Mouse (Mus musculus) layer of hippocampus, postnatal 25 days (tissue): ENCODE data around the gene Met. TPM values are rescaled to one million over a fixed set of nuclear protein-coding genes. Genes with fewer than 3 reads are reported as not detected.

Source experiments
- DNase-seq, 2 experiments: peaks; one replicate each; pipeline ENCODE4 v3.0.0; 2022; ENCODE audit warnings: mixed read lengths in 2 of 2, low spot score in 1 of 2; ENCODE audit errors: extremely low spot score in 1 of 2
- total RNA-seq, 2 experiments: library from RNA; stranded (reverse); gene quantifications; 2 replicates each; pipeline ENCODE4 v1.2.3; 2021

Gene Met
- total RNA-seq, 2 experiments from 2014 or later: 3.6 to 4.8 TPM

DNA sequence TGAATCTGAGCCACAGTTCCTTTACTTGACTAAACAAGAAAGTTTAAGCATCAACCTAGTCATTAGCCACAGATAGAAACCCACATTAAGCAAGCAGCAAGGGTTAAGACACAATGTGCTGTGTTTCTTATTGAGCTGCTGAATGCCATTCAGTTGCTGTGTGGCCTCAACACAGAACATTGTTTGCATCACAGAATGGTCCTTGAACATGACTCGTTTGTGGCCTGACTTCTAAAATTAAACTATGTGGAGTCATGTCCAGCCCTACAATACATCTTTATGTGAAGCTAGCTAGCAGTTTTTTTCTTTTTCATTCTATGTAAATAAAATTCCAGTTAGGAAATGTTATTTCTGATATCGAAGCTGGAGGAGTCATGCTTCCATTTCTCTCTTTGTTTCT, 27.2 kb downstream of the Met start:
- no peak for DNase-seq

GRCm38 (mm10) chr6:17491502-17491901, 27.9 kb downstream of the Met start:
- no peak for DNase-seq

DNA sequence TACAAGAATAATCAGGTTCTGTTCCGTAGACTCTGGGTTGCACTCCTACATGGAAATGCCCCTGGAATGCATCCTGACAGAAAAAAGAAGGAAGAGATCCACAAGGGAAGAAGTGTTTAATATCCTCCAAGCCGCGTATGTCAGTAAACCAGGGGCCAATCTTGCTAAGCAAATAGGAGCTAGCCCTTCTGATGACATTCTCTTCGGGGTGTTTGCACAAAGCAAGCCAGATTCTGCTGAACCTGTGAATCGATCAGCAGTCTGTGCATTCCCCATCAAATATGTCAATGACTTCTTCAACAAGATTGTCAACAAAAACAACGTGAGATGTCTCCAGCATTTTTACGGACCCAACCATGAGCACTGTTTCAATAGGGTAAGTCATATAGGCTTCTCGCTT, 28.5 kb downstream of the Met start:
- no peak for DNase-seq

- no peak for DNase-seq
Observed at GRCm38 (mm10) chr6:17495413-17495812, 31.8 kb downstream of the Met start.

DNA sequence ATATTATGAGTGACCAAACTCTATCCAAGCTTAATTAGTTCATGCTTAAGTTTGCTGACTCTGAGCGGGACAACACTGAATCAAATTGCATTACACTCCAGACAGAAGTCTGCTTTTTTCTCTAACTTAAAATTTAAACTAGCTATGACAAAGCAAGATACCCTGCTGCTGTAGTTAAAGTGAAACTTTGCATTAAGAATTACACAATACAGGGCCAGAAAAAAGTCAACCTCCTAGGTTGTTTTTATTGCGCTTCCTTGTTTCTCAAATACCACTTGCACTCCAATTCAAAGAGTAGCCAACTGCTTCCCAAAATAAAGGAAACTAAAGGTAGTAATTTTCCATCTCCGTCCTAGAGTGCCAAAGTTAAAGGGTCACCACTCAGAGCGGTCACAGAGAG, 33.8 kb downstream of the Met start:
- DNase-seq: no peak

- DNase-seq: no peak
Observed at GRCm38 (mm10) chr6:17498801-17499200, 35.2 kb downstream of the Met start.

DNA sequence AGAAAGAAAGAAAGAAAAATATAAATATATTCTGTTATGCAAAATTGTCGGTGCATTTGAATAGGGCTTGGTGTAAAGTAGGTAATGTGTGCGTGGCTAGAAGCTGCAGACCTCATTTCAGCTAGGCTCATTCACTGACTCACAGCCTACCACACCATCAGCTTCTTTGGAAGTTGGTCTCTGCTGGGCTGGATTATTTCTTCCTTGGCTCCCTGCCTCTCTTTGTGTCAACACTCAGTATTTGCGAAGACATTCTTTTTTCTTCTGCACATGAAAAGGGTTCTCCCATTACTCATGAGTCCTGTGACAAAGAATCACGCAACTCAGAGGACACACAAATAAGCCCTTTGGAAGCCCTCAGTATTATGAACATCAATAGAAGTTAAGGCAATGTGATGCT, 37.8 kb downstream of the Met start:
- DNase-seq: no peak

DNA sequence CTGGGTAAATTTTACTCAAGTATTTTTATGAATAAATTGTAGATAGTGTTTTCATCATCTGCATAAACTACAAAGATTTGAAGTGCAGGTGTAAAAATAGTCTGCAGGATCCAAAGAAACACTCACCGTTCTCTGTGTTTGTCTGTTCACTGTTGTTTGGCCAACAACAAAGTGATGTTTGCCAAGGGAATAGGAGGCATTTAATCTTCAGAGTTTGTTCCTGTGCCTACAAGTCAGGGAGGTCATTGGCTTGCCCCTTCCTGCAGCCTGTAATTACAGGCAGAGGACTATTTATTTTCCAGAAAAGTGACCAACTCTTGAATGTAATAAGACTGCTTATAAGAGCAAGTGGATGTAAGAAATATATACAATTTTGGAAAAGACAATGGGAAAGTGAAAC, 38.7 kb downstream of the Met start:
- DNase-seq: no peak

DNA sequence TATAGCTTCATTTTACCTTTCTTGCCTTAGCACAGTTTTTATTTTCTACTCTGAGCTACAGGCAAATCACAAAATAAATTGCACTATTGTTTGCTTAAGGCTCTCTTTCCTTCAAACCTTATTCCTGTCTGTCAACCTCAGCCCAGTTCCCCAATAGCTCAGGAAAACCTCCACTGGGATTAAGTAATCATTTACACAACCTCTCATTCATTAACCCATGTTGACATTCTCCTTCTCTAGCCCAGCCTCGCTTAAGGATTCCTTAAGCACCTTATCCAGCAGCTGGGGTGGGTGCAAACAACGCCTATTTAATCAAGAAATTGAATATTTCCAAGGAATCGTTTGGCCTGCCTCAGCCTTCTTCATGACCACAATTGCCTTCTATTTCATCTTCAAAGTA, 40.1 kb downstream of the Met start:
- no peak for DNase-seq

DNA sequence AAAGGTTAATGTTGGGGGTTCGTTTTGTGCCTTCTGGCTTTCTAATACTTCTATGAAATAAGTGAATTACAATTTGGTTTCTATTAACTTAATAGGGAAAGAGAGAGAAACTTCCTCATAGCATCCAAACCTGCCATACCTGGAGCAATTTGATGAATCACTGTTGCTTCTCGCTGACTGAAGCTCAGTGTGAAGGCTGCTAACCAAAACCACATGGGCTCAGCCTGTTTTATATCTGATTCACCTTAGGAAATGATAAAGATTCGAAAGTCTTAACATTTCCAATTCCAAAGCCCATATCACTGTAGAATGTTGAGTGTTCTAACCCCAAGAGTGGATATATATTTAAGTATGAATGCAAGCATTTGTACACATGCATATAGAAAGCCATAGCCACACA, 41.9 kb downstream of the Met start:
- no peak for DNase-seq

DNA sequence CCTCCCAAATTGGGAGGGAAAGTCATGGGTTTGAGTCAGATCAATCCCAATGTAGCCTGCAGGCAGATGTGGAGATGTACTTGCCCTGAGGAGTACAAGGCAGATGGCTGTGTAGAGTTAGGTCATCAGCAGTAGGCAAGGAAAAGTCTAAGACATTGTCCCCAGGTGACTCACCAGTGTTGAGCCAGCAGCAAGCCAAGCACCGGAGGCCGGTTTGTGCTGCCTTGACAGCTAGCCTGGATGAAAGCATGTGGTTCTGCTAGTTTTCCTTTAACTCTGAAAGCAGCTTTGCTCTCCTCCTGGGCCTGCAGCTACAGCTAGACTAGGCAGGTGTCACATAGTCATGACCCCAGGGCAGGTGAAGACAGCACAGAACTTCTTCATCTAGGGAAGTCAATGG, 43.2 kb downstream of the Met start:
- DNase-seq: no peak

DNA sequence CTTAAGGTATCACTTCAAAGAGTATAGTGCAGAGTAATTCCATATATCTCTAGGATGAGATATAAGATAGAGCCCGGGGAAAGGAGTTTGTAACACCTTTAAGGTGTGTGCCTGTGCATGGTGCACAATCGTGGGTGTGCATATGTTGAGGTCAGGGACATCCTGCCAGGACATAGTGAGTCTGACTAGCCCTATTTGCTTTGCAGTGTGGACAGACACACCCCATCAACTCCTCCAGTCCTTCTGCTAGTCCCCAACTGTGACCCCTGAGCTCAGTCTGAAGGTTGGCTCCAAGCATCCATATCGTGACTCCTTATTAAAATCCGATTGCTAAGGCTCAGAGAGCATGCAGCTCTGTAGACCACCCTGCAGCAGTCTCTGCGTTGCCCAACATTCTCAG, 44.6 kb downstream of the Met start:
- no peak for DNase-seq

- DNase-seq: no peak
Observed at GRCm38 (mm10) chr6:17508604-17509372, 45.2 kb downstream of the Met start.

GRCm38 (mm10) chr6:17513381-17513780, 49.8 kb downstream of the Met start:
- DNase-seq: no peak

- DNase-seq: no peak
Observed at GRCm38 (mm10) chr6:17515775-17516460, 52.3 kb downstream of the Met start.

- no peak for DNase-seq
Observed at GRCm38 (mm10) chr6:17521901-17522717, 58.5 kb downstream of the Met start.

DNA sequence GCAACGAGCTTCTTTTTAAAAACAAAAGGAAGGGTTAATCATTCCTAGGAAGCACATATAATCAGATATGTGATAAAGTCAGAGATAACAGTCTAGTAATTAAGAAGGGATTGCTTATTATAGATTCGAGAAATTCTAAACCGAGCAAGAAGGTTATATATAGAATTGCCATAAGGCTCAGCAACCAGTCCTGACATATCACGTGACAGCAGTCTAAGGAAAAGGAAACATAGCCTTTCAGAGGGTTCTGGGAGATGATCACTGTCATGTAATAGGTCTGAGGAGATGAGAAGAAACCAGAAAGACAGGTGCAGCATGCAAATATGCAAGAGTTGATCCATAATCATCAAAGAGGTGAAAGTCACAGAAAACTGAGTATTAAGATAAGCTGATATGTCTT, 59.3 kb downstream of the Met start:
- no peak for DNase-seq

- DNase-seq: no peak
Observed at GRCm38 (mm10) chr6:17529490-17530269, 66.1 kb downstream of the Met start.

DNA sequence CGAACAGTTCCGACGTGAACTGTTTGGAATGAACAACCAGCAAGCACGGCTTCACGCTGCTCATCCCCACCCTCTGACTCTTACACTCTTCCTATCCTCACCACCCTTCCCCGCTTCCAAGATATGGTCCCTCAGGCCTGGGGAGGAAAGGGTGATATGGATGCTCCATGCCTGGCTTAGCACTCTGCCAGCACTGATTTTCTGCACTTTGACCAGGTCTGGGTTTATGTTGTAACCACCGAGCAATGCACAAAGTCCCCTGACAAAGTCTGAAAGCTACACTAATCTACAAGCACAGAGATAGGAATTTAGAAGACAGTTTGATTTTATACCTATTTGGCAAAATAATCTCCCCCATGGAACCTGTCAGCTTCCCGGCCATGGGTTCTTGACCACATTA, 78.0 kb downstream of the Met start:
- DNase-seq: no peak

- no peak for DNase-seq
Observed at GRCm38 (mm10) chr6:17542383-17542782, 78.8 kb downstream of the Met start.

- DNase-seq: no peak
Observed at GRCm38 (mm10) chr6:17545480-17545879, 81.9 kb downstream of the Met start.
